Mouse (Mus musculus): ENCODE data around the gene Selenbp2. TPM values are rescaled to one million over a fixed set of nuclear protein-coding genes. Genes with fewer than 3 reads are reported as not detected.

Selenbp2 gene
- polyA plus RNA-seq, 1 experiment from 2014 or later: 0.20 TPM

Other genes starting within 250 kb of the Selenbp2 start
- gene Oaz3, start 249.6 kb upstream of the Selenbp2 start, polyA plus RNA-seq (2016; fragmentation: Nextera tagmentation; extraction: Ambion mirVana): 0.33 and 0.34 TPM in 2 replicates
- 2.2 and 2.7 TPM in 2 replicates for gene Celf3, start 215.3 kb upstream of the Selenbp2 start, polyA plus RNA-seq (2016; fragmentation: Nextera tagmentation; extraction: Ambion mirVana)
- 1.1 and 2.8 TPM in 2 replicates for gene Riiad1, start 213.2 kb upstream of the Selenbp2 start, polyA plus RNA-seq (2016; fragmentation: Nextera tagmentation; extraction: Ambion mirVana)
- gene Snx27, start 110.8 kb upstream of the Selenbp2 start, polyA plus RNA-seq (2016; fragmentation: Nextera tagmentation; extraction: Ambion mirVana): 58.7 and 64.1 TPM in 2 replicates
- gene Gm10972, start 50.4 kb upstream of the Selenbp2 start, polyA plus RNA-seq (2016; fragmentation: Nextera tagmentation; extraction: Ambion mirVana): not detected in 2 replicates
- gene Tuft1, start 34.7 kb upstream of the Selenbp2 start, polyA plus RNA-seq (2016; fragmentation: Nextera tagmentation; extraction: Ambion mirVana): 4.3 and 5.1 TPM in 2 replicates
- 6.2 and 6.8 TPM in 2 replicates for gene Cgn, start 92.9 kb downstream of the Selenbp2 start, polyA plus RNA-seq (2016; fragmentation: Nextera tagmentation; extraction: Ambion mirVana)
- 21.0 and 23.0 TPM in 2 replicates for gene Pogz, start 144.0 kb downstream of the Selenbp2 start, polyA plus RNA-seq (2016; fragmentation: Nextera tagmentation; extraction: Ambion mirVana)
- 316 and 330 TPM in 2 replicates for gene Psmb4, start 193.4 kb downstream of the Selenbp2 start, polyA plus RNA-seq (2016; fragmentation: Nextera tagmentation; extraction: Ambion mirVana)
- gene Selenbp1, start 239.5 kb downstream of the Selenbp2 start, polyA plus RNA-seq (2016; fragmentation: Nextera tagmentation; extraction: Ambion mirVana): 28.9 TPM in 2 replicates